Mouse (Mus musculus) c-Kit-positive CD71-negative TER-119-negative erythroid progenitor cells, embryonic 14.5 days (primary cell): ENCODE results near the gene B4galt4.
"Not testable (repeated sequence)": the region's sequence is repeated elsewhere in the genome, so short reads cannot be mapped to it uniquely, and the experiment has no call there.

ENCODE experiments used
- DNase-seq: peaks from one replicate; pipeline ENCODE4 v3.0.0-alpha.2; 2013; ENCODE audit warnings: low read depth

B4galt4 gene

GRCm38 (mm10) chr16:38742113-38742658, at the start of gene B4galt4:
TSS of gene B4galt4 (plus strand) at chr16:38742264.
- DNase-seq: no peak

GRCm38 (mm10) chr16:38694906-38695540, 47.0 kb upstream of the B4galt4 start:
- DNase-seq: no peak

- no peak for DNase-seq
Observed at GRCm38 (mm10) chr16:38695557-38695956, 46.5 kb upstream of the B4galt4 start.

- DNase-seq: no peak
Observed at GRCm38 (mm10) chr16:38697611-38698010, 44.5 kb upstream of the B4galt4 start.

- DNase-seq: no peak
Observed at GRCm38 (mm10) chr16:38700392-38701162, 41.5 kb upstream of the B4galt4 start.

- no peak for DNase-seq
Observed at GRCm38 (mm10) chr16:38701492-38702185, 40.4 kb upstream of the B4galt4 start.

- no peak for DNase-seq
Observed at GRCm38 (mm10) chr16:38702316-38702715, 39.7 kb upstream of the B4galt4 start.

- no peak for DNase-seq
Observed at GRCm38 (mm10) chr16:38703501-38703900, 38.6 kb upstream of the B4galt4 start.

GRCm38 (mm10) chr16:38705531-38706281, 36.4 kb upstream of the B4galt4 start:
- DNase-seq: no peak

GRCm38 (mm10) chr16:38706782-38707181, 35.3 kb upstream of the B4galt4 start:
- no peak for DNase-seq

GRCm38 (mm10) chr16:38708962-38709520, 33.0 kb upstream of the B4galt4 start:
- DNase-seq: no peak

GRCm38 (mm10) chr16:38711245-38711644, 30.8 kb upstream of the B4galt4 start:
- DNase-seq: no peak

GRCm38 (mm10) chr16:38712105-38712504, 30.0 kb upstream of the B4galt4 start:
- no peak for DNase-seq

GRCm38 (mm10) chr16:38712581-38713403, 29.3 kb upstream of the B4galt4 start, which contains the start of gene Arhgap31:
TSS of gene Arhgap31 (minus strand) at chr16:38713274.
- DNase-seq: no peak

- DNase-seq: no peak
Observed at GRCm38 (mm10) chr16:38713404-38714258, 28.4 kb upstream of the B4galt4 start.

GRCm38 (mm10) chr16:38714259-38714526, 27.9 kb upstream of the B4galt4 start:
- DNase-seq: not testable (repeated sequence)

GRCm38 (mm10) chr16:38721377-38721776, 20.7 kb upstream of the B4galt4 start:
- no peak for DNase-seq

- no peak for DNase-seq
Observed at GRCm38 (mm10) chr16:38724256-38724655, 17.8 kb upstream of the B4galt4 start.

GRCm38 (mm10) chr16:38724974-38725373, 17.1 kb upstream of the B4galt4 start:
- DNase-seq: no peak

- DNase-seq: no peak
Observed at GRCm38 (mm10) chr16:38728576-38729132, 13.4 kb upstream of the B4galt4 start.
